Mouse (Mus musculus) cerebellum, adult 11-12 months (tissue): Measurements from ENCODE around the gene Tmem202.

Experiments
- DNase-seq: peaks from one replicate; pipeline ENCODE4 v3.0.0; 2022

The Tmem202 gene

DNA sequence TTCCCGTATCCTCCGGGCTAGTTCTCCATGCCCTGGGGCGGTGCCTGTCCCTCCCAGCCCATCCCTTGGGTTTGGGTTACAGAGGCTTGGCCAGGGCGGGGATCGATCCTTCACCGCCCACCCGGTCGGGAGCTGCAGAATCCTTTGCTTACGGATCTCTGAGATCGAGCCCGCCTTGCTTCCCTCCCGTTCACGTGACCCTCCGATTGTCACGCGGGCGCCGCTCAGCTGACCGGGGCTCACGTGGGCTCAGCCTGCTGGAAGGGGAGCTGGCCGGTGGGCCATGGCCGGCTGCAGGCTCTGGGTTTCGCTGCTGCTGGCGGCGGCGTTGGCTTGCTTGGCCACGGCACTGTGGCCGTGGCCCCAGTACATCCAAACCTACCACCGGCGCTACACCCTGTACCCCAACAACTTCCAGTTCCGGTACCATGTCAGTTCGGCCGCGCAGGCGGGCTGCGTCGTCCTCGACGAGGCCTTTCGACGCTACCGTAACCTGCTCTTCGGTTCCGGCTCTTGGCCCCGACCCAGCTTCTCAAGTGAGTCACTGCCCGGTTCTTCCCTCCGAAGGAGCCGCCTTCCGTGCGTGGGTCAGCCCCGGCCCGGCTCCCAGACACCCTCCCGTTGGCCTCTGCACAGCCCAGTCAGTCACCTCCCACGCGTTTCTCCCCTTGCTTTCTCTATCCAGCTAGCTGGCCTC, at the start of gene Tmem202, which contains the start of gene Hexa:
Gene Tmem202 (minus strand): TSS at position 407 of the 697 bp plus-strand sequence.
Gene Hexa (plus strand): TSS at position 100 of the 697 bp plus-strand sequence.
- DNase-seq = peak; percentile 78

DNA sequence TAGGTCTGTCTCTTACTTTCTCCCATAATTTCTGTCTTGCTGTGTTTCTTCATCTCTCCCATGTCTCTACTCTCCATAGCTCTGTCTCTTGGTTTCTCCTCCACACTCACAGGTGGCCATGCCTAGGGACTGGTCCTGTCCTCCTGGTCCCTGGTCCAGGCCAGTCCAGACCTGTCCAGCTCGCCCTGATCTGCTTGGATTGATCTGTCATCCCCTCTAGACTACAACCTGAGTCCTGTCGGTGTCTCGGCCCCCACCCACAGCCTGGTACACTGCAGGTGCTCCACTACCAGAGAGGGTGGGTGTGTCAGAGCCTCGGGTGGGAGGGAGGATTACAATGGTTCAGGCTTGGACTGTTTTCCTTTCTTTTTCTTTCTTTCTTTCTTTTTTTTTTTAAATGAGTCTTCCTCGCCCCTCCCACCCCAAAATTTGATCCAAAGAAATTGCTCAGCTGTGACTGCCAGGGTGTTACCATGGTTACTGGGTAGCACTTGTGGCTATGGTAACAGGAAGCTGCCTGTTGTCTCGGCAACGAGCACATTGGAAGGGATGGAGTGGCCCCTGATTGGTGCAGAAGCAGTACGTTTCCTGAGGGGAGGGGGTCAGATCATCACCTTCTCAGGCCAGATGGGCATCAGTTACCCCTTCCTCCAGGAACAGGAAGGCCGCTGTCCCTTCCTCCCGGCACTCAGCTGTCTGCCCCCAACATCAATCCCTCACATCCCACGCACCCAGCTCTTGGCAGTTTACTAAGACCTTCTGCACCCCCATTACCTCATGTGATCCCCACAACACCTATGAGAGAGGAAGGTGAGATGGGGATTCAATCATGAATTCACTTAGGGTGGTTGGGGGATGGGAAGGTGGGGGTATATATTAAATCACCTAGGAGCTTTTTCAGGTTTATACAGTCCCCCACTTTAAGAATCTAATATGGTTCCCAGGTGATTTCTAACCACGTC, 49.3 kb upstream of the Tmem202 start:
- no peak for DNase-seq

DNA sequence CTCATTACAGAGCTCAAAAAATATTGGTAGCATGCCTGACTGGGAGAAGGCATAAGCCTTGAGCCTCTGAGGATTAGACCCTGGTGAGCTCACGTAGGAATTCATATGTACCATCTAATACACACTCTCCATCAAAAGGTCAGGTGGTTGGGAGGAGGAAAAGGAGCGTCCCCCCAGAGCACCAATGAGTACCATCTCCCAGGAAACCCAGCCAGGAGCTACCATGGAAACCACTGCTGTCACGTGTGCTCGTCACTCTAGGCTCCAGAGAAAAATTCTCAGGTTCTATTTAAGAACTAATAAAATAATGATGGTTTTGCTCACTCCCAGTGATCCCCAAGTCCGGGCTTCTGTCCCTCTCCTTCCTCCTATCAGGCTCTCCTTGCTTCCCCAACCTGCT, 48.6 kb upstream of the Tmem202 start:
- DNase-seq = no peak

DNA sequence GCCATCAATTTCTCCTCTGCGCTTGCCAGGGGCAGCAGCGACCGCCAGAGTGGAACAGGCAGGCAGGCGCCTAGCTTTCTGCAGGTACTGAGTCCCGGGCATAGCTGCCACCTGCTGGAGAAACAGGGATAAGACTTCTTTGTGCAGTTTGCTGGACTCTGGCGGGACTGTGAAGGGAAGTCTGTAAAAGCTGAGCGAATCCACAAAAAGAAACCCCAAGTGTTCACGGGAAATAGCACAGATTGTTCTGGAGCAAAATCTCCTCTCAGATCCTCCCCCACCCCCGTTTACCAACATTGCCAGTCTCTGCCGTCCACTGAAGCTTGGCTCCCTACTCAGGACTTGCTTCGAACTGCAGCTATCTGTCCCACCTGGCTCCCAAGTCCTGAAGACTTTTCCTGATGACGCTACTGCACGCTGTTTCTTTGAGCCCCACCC, 45.2 kb upstream of the Tmem202 start:
- peak; percentile 72 for DNase-seq

DNA sequence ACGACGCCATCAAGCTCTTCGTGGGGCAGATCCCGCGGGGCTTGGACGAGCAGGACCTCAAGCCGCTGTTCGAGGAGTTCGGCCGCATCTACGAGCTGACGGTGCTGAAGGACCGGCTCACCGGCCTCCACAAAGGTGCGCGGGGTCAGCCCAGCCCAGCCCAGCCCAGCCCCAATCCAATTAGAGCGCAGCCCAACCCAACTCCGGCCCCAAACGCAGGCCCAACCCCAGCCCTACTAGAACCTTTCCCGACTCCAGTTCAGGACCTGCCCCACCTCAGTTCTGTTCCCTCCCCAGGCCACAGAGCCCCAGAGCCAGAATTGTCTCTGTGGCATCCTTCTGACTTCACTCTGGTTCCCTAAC, 38.8 kb upstream of the Tmem202 start:
- no peak for DNase-seq

DNA sequence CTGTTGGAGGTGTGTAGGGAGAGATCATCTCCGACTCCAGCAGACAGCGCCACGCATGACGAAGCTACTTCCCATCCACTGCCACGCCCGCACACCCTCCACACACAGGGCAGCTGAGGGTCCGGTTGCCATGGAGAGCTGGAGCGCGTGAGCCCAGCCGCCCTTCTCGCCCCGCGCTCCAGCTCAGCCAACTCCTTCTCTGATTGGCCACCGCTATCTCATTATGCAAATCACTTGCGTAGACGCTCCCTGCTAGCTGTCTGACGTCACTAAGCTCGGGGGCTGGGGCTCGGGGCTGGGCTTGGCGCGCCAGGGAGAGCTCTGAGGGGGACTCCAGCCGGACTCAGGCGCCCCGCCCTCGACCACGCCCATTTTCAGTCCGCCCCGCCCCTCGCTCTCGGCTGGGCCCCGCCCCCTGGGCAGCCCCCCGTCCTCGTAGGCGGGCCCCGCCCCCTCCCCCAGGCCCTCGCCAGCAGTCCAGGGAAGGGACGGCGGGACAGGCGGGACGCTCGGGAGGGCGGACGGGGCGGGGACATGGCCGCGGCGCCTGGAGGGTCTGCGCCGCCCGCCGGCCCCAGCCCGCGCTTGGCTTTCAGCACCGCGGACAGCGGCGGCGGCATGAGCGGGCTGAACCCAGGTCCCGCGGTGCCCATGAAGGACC, 38.3 kb upstream of the Tmem202 start, which contains the start of gene Celf6:
Gene Celf6 (plus strand): TSS at position 74 of the 661 bp plus-strand sequence.
- DNase-seq = peak; percentile 92

DNA sequence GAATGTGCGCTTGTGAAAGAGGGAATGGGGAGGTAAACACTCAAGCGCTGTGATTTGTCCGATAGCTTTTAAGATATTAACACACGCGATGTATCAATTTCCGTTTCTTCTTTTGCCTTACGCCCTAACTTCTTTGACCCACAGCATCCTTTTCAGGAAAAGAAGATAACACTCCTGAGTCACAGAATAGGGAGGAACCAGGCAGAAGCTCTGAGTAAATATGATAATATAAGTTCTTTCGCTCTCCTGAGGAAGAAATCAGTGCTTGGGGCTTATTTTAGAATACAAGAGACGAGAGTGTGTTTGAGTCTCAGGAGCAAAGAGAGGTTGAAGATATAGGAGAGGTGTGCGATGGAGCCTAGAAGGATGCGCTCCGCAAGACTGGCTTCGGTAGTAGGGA, 37.8 kb upstream of the Tmem202 start:
- no peak for DNase-seq

DNA sequence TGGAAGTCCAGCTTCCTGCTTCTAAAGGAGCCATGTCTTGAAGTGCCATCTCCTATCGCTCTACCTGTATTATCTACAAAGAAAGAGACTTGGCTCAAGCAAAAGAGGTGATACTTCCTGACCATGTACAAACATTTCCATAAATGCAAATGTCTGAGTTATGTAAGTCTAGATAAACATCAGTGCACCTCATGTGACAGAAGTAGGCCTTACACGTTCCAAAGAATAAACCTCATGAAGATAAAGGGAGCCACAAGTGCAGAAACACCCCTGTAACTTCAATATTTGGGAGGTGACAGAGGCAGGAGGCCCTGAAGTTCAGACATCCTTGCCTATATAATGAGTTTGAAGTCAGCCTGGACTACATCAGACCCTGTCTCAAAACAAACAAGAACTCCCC, 32.2 kb upstream of the Tmem202 start:
- no peak for DNase-seq

DNA sequence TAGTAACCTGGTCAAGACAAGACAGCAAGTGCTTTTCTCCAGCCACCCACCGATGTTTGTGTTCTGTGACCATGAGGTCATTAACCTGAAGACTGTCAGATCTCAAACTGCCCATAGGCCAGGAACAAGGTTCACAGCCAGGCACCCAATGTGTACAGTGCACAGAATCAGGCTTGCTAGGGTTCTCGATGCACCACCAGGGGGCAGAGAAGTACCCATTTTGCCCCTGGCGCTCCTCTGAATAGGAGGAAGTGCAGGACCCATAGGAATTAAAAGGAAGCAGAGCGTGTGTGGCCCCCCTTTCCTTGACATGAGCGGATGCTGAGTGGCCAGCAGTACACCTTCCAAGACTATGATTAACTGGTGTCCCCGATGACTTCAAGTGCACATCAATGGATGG, 27.5 kb upstream of the Tmem202 start:
- DNase-seq = peak; percentile 25

DNA sequence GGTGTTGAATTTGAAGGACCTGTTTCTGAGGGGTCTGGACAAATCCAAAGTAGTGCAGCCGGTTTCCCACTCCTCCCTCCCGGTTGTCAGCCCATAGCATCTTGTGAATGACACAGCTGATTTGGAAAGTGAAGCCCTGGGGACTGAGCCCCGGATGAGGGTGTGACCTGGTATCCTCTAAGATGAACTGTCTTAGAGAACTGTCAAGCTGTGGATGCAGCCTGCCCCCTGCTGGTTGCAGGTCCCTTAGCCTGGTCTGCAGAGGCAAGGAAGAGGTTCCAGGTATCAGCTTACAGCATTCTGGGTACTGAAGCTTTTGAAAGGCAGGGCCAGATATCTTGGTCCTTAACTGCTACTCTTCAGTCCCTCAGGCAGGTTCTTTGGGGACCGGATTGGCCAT, 26.0 kb upstream of the Tmem202 start:
- peak; percentile 41 for DNase-seq

DNA sequence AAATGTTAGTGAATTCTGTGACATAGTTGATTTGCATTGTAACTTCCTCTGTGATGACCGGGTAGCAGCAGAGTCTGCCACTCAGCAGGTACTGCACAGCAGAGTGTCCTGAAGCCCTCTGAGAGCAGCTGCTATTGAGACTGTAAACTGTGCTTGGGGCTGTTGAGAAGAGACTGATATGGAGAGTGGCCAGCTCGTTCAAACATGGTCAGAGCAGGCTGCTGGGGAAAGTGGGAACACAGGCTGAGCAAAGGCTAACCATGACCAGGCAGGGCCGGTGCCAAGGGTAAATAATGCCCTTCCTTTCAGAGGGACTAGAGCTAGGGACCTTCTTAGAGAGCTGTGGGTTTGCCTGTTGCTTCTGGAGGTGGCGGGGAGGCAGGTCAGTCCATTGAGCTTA, 14.1 kb upstream of the Tmem202 start:
- DNase-seq = no peak

DNA sequence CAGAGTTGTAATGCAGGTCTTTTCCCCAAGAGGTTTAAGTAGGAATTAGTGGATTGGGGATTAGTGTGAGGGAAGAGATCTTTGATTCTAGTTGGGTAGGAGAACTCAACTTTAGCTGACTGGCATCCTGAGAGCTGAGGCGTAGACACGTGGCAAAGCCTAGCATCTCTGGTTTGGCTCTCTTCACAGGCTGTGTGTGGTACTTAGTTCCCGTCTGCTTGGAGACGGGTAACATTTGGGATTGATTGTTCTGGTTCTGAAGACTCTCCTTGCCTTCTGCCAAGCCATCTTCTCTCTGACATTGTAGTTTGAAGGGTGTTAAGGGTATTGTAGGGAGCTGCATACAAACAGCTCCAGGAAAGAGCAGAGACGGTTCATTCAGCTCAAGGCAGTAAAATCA, 13.0 kb upstream of the Tmem202 start:
- DNase-seq = no peak

DNA sequence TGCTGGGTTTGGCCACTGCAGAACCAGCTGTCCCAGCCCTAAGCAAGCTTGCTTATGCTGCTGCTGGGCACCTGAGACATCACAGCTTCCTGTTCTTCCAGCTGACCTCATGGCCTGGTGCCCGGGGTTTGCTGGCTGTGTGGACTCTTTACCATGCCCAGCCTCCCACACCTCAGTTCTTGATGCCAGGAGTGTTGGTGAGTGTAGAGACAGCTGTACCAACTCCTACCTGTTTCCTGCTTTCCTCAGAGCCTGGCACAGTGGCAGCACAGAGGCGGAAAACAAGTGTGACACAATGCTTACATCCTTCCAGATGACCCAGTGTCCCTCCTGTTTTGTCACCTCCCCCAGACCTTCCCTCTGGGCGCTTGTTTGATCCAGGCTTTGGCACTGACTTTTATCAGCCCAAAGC, 12.0 kb upstream of the Tmem202 start:
- DNase-seq = no peak

DNA sequence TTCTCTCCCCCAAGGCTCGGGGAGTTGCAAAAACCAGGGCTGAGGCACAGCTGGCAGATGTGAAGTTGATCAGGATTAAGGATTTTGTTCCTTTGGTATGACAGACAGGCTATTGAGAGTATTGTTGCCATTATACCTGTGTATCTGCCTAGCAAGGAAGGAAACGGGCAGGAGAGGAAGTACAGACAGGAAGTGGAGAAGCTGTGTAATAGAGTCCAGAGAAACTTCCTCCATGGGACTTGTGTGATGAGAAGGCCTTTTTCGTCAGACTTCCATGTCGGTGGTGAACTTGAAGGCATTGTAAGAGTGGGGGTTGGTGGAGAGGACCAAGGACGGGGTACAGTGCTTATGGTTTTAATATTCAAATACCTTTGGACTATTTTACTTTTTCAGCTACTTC, 11.4 kb upstream of the Tmem202 start:
- no peak for DNase-seq

DNA sequence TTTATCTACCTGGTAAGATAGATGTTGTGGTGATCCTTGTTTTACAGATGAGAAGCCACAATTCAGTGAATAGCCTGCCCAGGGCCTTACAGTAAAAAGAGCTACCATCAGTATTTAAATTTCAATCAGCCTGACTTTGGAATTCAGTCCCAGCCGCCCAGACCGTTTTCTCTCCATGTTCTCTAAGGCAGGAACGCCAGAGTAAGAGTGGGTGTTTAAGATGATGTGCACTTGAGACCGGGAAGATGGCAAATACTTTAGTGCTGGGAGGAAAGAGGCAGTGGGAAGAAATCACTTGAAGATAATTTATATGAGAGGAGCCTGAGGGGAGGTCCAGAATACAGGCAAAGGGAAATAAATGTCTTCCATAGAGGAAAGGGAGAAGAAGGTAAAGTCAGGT, 10.4 kb upstream of the Tmem202 start:
- no peak for DNase-seq

DNA sequence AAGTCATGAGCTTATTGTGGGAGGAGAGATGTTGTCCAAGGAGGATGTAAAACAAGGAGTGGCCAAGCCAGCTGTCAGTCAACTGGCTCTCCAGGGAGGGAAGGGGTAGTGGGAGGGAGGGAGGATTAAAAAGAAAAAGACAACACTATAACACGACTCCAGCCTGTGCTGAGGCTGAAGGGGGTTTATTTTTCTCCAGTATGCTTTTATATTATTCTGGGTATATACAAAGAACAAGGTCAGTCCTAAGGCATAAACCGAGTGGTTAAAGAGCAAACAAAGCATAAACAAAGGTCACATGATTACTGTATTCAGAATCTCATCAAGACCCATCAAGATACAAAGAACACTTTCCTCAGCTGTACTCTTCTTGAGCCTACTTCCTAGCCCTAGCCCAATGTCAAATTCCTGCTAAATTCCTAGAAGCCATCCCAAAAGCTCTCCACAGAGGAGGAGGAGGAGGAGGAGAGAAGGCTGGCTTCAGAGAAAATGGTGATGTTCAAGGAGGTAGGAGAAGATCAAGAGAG, 9.4 kb upstream of the Tmem202 start:
- no peak for DNase-seq

DNA sequence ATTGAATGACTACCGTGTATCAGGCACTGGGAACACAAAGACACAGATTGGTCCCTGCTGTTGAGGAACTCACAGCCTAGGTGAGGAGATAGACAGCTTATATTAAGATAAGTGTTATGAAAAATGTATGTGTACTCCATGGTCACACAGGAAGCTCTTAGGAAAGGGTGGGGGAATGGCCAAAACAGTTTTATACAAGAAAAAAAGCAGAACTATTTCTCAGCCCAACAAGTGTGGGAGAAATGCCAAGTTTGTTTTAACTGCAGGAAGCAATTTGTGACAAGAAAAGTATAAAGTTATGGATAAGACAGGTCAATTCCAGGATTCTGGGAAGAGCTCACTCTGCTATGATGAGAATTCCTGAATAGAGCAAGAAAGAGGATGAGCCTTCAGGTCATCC, 8.2 kb upstream of the Tmem202 start:
- DNase-seq = no peak

DNA sequence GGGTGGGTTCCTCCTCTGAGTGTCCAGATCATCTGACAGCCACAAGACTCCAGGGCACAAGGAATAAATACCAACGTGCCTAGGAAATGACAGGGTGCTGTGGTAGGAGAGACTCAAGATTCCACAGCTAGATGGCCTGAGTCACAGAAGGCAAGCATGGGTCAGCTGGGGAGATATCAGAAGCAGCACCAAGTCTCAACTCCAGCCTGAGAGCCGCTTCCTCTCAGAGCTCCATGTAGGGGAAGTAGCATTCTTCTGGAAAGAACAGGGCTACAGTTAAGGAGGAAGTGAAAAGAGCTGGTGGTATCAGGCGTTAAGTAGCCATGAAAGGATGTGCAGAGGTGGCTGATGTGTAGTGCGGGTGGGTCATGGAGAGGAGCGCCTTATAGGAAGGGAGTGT, 5.1 kb upstream of the Tmem202 start:
- DNase-seq = no peak

DNA sequence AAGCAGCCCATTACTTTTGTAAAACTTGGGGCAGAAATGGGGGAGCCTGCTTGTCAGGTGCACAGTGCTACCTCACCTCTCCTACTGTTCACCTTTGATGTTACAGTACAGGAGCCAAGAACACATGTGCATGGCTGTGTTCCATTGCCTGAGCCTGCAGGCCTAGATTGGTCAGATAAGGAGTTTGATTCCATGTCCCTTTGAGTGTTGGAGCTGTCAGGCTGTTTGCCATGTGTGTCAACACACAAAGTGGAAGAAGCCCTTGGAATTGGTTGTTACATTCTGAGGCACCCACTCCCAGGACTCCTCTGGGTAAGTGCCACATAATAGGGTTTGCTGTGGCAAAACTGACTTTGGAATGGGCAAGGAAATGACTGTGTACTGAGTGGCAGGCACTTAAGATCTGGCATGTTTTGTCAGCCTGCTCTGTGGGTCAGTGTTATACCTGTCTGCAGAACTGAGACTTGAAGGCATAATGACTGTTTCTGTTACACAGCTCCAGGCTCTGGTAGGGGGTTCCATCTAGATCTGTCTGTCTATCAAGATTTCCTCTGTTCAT, 3.2 kb upstream of the Tmem202 start:
- DNase-seq = no peak

DNA sequence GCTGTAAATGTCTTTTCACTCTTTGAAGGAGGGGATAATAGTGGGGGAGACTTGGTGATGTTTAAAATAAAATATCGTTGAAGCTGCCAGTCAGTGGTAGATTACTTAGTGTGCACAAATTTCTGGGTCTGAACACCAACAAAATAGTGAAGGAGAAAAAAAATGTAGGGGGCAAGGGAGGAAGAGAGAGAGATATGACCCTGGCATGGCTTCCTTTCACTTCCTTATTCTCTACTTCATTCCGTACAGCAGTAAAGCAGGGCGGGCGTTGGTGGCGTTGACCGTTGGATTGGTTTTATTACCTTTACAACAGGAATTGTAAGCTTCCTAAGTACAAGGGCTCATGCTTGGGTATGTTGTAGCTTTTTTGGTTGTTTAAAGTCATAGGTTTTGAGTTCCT, 2.0 kb upstream of the Tmem202 start:
- DNase-seq = no peak

DNA sequence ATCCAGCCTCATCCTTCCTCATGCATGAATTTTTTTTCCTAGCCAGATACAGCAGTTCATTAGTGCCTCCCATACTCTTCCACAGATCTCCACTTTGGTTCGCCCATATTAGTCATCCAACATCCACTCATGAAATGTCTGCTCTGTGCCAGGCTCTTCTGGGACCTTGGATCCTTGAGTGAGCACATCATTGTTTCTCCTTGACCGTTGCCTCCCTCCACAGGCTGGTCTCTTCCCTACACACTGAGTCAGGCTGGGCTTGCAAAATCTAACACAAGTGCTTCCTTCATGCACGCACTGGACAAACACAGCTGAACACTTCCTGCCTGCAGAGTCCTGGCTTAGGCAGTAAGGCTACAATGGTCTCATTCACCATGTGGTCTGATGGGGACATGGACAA, 2.0 kb downstream of the Tmem202 start:
- no peak for DNase-seq

DNA sequence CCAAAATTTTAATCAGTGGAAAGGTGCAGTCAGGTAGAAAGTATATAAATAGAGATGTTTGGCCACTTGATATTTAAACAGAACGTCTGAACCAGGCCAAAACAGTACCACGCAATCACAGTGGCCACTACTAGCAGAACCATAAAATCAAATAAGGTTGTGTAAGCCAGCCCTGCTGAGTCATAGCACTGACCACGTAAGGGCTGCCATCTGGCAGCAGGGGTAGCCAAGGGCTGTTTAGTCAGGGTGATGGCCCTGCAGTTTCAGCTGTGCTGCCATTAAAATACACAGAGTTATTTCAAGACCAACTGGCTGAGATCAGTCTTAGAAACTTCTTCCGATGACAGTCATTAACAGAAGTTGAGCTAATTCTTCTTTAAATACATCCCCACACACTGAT, 5.8 kb downstream of the Tmem202 start:
- peak; percentile 83 for DNase-seq

DNA sequence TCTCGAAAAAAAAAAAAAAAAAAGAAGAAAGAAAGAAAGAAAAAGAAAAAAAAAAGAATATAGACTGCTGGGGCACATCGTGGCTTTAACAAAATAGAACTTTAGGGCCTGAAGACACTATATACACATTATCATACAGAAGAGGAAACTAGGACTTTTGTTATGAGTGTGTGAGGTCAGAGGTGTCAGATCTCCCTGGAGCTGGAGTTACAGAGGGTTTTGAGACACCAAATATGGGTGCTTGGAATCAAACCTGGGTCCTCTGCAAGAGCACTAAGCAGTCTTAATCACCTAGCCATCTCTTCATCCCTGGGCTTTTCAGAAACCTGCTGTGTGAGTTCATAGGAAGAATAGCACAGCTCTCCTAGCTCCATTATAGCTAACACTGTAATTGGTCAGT, 6.2 kb downstream of the Tmem202 start:
- DNase-seq = no peak
